Mouse (Mus musculus) neural tube, embryonic 15.5 days (tissue): Measurements from ENCODE around the gene Tfec. TPM values are rescaled to one million over a fixed set of nuclear protein-coding genes. Genes with fewer than 3 reads are reported as not detected.

Experiments used
- ATAC-seq: fragments of 200-750 bp; cut with Nextera tagmentation; 2 replicates; pipeline ENCODE4 v1.8.0; 2017; ENCODE audit warnings: mild to moderate bottlenecking, moderate TSS enrichment, moderate library complexity; ENCODE audit not compliant: low FRiP score
- H3K27ac ChIP-seq: fragments of 300-500 bp; sonication (generic); replicated peaks from 2 replicates; pipeline ENCODE4 v1.5.1; 2015; ENCODE audit warnings: mild to moderate bottlenecking, inconsistent platforms
- H3K27me3 ChIP-seq: fragments of 300-500 bp; sonication (generic); replicated peaks from 2 replicates; pipeline ENCODE4 v1.6.1; 2015; ENCODE audit warnings: inconsistent platforms
- H3K36me3 ChIP-seq: fragments of 300-500 bp; sonication (generic); 2 replicates; pipeline ENCODE4 v1.6.1; 2015; ENCODE audit warnings: inconsistent platforms
- H3K4me1 ChIP-seq: fragments of 300-500 bp; sonication (generic); 2 replicates; pipeline ENCODE4 v1.6.1; 2015; ENCODE audit warnings: inconsistent platforms
- H3K4me2 ChIP-seq: fragments of 300-500 bp; sonication (generic); 2 replicates; pipeline ENCODE4 v1.6.1; 2015; ENCODE audit warnings: inconsistent platforms, mild to moderate bottlenecking, moderate library complexity
- H3K4me3 ChIP-seq: fragments of 300-500 bp; sonication (generic); replicated peaks from 2 replicates; pipeline ENCODE4 v1.5.1; 2015; ENCODE audit warnings: mild to moderate bottlenecking, inconsistent platforms
- H3K9ac ChIP-seq: fragments of 300-500 bp; sonication (generic); replicated peaks from 2 replicates; pipeline ENCODE4 v1.6.1; 2015; ENCODE audit warnings: mild to moderate bottlenecking, inconsistent platforms
- H3K9me3 ChIP-seq: fragments of 300-500 bp; sonication (generic); replicated peaks from 2 replicates; pipeline ENCODE4 v1.6.1; 2016; ENCODE audit warnings: inconsistent platforms
- WGBS: fragments of 180-500 bp; shearing (Covaris S2); methylation state at CpG from one replicate; pipeline ENCODE4 v1.1.7; 2015; ENCODE audit warnings: mixed read lengths; 5-methylcytosine and 5-hydroxymethylcytosine counted together
- polyA plus RNA-seq: library from polyadenylated mRNA; unstranded; fragments of >200 nt; fragmentation: Nextera tagmentation; extraction: Ambion mirVana; gene quantifications from 2 replicates; pipeline ENCODE4 v1.2.1, GENCODE M21; 2015

Gene Tfec
- polyA plus RNA-seq, 1 experiment from 2014 or later = 0.56 TPM

DNA sequence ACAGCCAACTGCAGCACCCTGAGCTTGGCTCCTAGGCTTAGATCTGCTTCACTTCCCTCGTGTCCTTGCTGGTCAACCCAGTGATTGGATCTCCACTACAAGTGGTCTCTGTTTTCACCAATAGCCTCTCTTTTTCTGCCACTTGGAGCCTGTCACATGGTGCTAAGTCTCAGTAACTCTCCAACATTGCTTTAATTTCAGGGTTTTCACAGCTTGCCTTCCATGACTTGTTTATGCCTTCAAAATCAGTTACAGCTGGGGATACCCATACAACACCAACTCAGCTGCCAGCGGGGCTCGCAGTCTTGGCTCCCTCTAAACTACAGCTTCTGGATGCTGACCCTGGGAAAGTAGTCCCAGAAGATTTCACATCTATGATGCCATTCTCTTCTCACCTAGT is 113.1 kb downstream of the Tfec start:
- no peak for ATAC-seq
- no peaks in the 10 kb centered on the region for H3K9me3 ChIP-seq
- H3K27ac ChIP-seq = no peak overlapping the region
- H3K27me3 ChIP-seq = no peaks in the 10 kb centered on the region
- WGBS = 86% methylated on average over 3 of the region's 3 CpGs
- no peaks in the 10 kb centered on the region for H3K4me1 ChIP-seq
- H3K9ac ChIP-seq = no peak overlapping the region
- no peak overlapping the region for H3K4me3 ChIP-seq
- H3K4me2 ChIP-seq = no peak overlapping the region
- no peaks in the 10 kb centered on the region for H3K36me3 ChIP-seq

Other genes with a start within 250 kb of the Tfec start
- 69.5 and 79.0 TPM in 2 replicates for gene Tes, start 166.7 kb upstream of the Tfec start, polyA plus RNA-seq